Mouse (Mus musculus): ENCODE results near the gene Slc31a1. TPM values are rescaled to one million over a fixed set of nuclear protein-coding genes. Genes with fewer than 3 reads are reported as not detected.

Slc31a1 gene
- polyA plus RNA-seq, 1 experiment from 2014 or later: 41.2 TPM

GRCm38 (mm10) chr4:62383207-62383606 lies 22.7 kb downstream of the Slc31a1 start:
- Histone ChIP-seq H3K9me3 (ENCODE audit: control insufficient read depth, low read depth, low read length) (no peaks in the 10 kb centered on the region), H3K36me3 (ENCODE audit: control insufficient read depth, insufficient read depth, low read length) (peaks cover 9% of the 10 kb centered on the region), H3K9ac (replicated peaks; ENCODE audit: low read depth, low read length) (no peak overlapping the region), H3K4me1 (ENCODE audit: control insufficient read depth, insufficient read depth, low read length) (no peaks in the 10 kb centered on the region), H3K27me3 (ENCODE audit: control insufficient read depth, insufficient read depth, low read length) (no peaks in the 10 kb centered on the region), H3K4me2 (replicated peaks; ENCODE audit: low read depth, low read length) (no peak overlapping the region), H3K4me3 (ENCODE audit: low read depth, low read length) (no peak overlapping the region), H3K27ac (ENCODE audit: low read length) (no peak overlapping the region)
- no peak for ATAC-seq (ENCODE audit: insufficient number of reproducible peaks, insufficient read depth, low FRiP score, low read depth)
- WGBS: 86% methylated on average over 6 of the region's 6 CpGs

- Histone ChIP-seq H3K4me3 (ENCODE audit: low read depth, low read length) (no peak overlapping the region), H3K9me3 (ENCODE audit: control insufficient read depth, low read depth, low read length) (no peaks in the 10 kb centered on the region), H3K4me2 (replicated peaks; ENCODE audit: low read depth, low read length) (no peak overlapping the region), H3K9ac (replicated peaks; ENCODE audit: low read depth, low read length) (no peak overlapping the region), H3K27ac (ENCODE audit: low read length) (no peak overlapping the region), H3K4me1 (ENCODE audit: control insufficient read depth, insufficient read depth, low read length) (no peaks in the 10 kb centered on the region), H3K27me3 (ENCODE audit: control insufficient read depth, insufficient read depth, low read length) (no peaks in the 10 kb centered on the region), H3K36me3 (ENCODE audit: control insufficient read depth, insufficient read depth, low read length) (peaks cover 15% of the 10 kb centered on the region)
- WGBS: 57% methylated on average over 7 of the region's 7 CpGs
- no peak for ATAC-seq (ENCODE audit: insufficient number of reproducible peaks, insufficient read depth, low FRiP score, low read depth)
Observed at GRCm38 (mm10) chr4:62383752-62384151, 23.2 kb downstream of the Slc31a1 start.

- no peaks in the 10 kb centered on the region for H3K9me3 ChIP-seq (ENCODE audit: control insufficient read depth, low read depth, low read length)
- H3K4me1 ChIP-seq (ENCODE audit: control insufficient read depth, insufficient read depth, low read length): no peaks in the 10 kb centered on the region
- no peak overlapping the region for H3K9ac ChIP-seq (replicated peaks; ENCODE audit: low read depth, low read length)
- no peak overlapping the region for H3K4me2 ChIP-seq (replicated peaks; ENCODE audit: low read depth, low read length)
- H3K36me3 ChIP-seq (ENCODE audit: control insufficient read depth, insufficient read depth, low read length): peaks cover 18% of the 10 kb centered on the region
- H3K27ac ChIP-seq (ENCODE audit: low read length): no peak overlapping the region
- 61% methylated on average over 1 of the region's 1 CpGs for WGBS
- no peaks in the 10 kb centered on the region for H3K27me3 ChIP-seq (ENCODE audit: control insufficient read depth, insufficient read depth, low read length)
- no peak overlapping the region for H3K4me3 ChIP-seq (ENCODE audit: low read depth, low read length)
- no peak for ATAC-seq (ENCODE audit: insufficient number of reproducible peaks, insufficient read depth, low FRiP score, low read depth)
Observed at GRCm38 (mm10) chr4:62384159-62384558, 23.6 kb downstream of the Slc31a1 start.

- 91% methylated on average over 7 of the region's 7 CpGs for WGBS
- no peak overlapping the region for H3K27ac ChIP-seq (ENCODE audit: low read length)
- no peak overlapping the region for H3K9ac ChIP-seq (replicated peaks; ENCODE audit: low read depth, low read length)
- no peaks in the 10 kb centered on the region for H3K9me3 ChIP-seq (ENCODE audit: control insufficient read depth, low read depth, low read length)
- ATAC-seq (ENCODE audit: insufficient number of reproducible peaks, insufficient read depth, low FRiP score, low read depth): no peak
- H3K4me1 ChIP-seq (ENCODE audit: control insufficient read depth, insufficient read depth, low read length): no peaks in the 10 kb centered on the region
- no peaks in the 10 kb centered on the region for H3K27me3 ChIP-seq (ENCODE audit: control insufficient read depth, insufficient read depth, low read length)
- no peak overlapping the region for H3K4me3 ChIP-seq (ENCODE audit: low read depth, low read length)
- H3K36me3 ChIP-seq (ENCODE audit: control insufficient read depth, insufficient read depth, low read length): peaks cover 25% of the 10 kb centered on the region
- no peak overlapping the region for H3K4me2 ChIP-seq (replicated peaks; ENCODE audit: low read depth, low read length)
Observed at GRCm38 (mm10) chr4:62385439-62385838, 24.9 kb downstream of the Slc31a1 start.

- Histone ChIP-seq H3K4me1 (ENCODE audit: control insufficient read depth, insufficient read depth, low read length) (no peaks in the 10 kb centered on the region), H3K4me2 (replicated peaks; ENCODE audit: low read depth, low read length) (no peak overlapping the region), H3K9me3 (ENCODE audit: control insufficient read depth, low read depth, low read length) (no peaks in the 10 kb centered on the region), H3K27ac (ENCODE audit: low read length) (no peak overlapping the region), H3K9ac (replicated peaks; ENCODE audit: low read depth, low read length) (no peak overlapping the region), H3K4me3 (ENCODE audit: low read depth, low read length) (no peak overlapping the region), H3K27me3 (ENCODE audit: control insufficient read depth, insufficient read depth, low read length) (no peaks in the 10 kb centered on the region), H3K36me3 (ENCODE audit: control insufficient read depth, insufficient read depth, low read length) (peaks cover 43% of the 10 kb centered on the region)
- ATAC-seq (ENCODE audit: insufficient number of reproducible peaks, insufficient read depth, low FRiP score, low read depth): no peak
- 78% methylated on average over 5 of the region's 5 CpGs for WGBS
Observed at GRCm38 (mm10) chr4:62389592-62390512, 29.3 kb downstream of the Slc31a1 start.

GRCm38 (mm10) chr4:62391892-62392291 lies 31.4 kb downstream of the Slc31a1 start:
- no peak overlapping the region for H3K4me2 ChIP-seq (replicated peaks; ENCODE audit: low read depth, low read length)
- no peak overlapping the region for H3K9ac ChIP-seq (replicated peaks; ENCODE audit: low read depth, low read length)
- no peak overlapping the region for H3K27ac ChIP-seq (ENCODE audit: low read length)
- WGBS: 82% methylated on average over 7 of the region's 7 CpGs
- no peaks in the 10 kb centered on the region for H3K9me3 ChIP-seq (ENCODE audit: control insufficient read depth, low read depth, low read length)
- H3K4me3 ChIP-seq (ENCODE audit: low read depth, low read length): no peak overlapping the region
- ATAC-seq (ENCODE audit: insufficient number of reproducible peaks, insufficient read depth, low FRiP score, low read depth): no peak
- peaks cover 53% of the 10 kb centered on the region for H3K36me3 ChIP-seq (ENCODE audit: control insufficient read depth, insufficient read depth, low read length)
- no peaks in the 10 kb centered on the region for H3K27me3 ChIP-seq (ENCODE audit: control insufficient read depth, insufficient read depth, low read length)
- no peaks in the 10 kb centered on the region for H3K4me1 ChIP-seq (ENCODE audit: control insufficient read depth, insufficient read depth, low read length)

- no peaks in the 10 kb centered on the region for H3K9me3 ChIP-seq (ENCODE audit: control insufficient read depth, low read depth, low read length)
- H3K9ac ChIP-seq (replicated peaks; ENCODE audit: low read depth, low read length): no peak overlapping the region
- H3K4me3 ChIP-seq (ENCODE audit: low read depth, low read length): no peak overlapping the region
- H3K4me1 ChIP-seq (ENCODE audit: control insufficient read depth, insufficient read depth, low read length): no peaks in the 10 kb centered on the region
- H3K36me3 ChIP-seq (ENCODE audit: control insufficient read depth, insufficient read depth, low read length): peaks cover 59% of the 10 kb centered on the region
- no peak overlapping the region for H3K4me2 ChIP-seq (replicated peaks; ENCODE audit: low read depth, low read length)
- no peak for ATAC-seq (ENCODE audit: insufficient number of reproducible peaks, insufficient read depth, low FRiP score, low read depth)
- no peak overlapping the region for H3K27ac ChIP-seq (ENCODE audit: low read length)
- 73% methylated on average over 6 of the region's 6 CpGs for WGBS
- no peaks in the 10 kb centered on the region for H3K27me3 ChIP-seq (ENCODE audit: control insufficient read depth, insufficient read depth, low read length)
Observed at GRCm38 (mm10) chr4:62393459-62393858, 32.9 kb downstream of the Slc31a1 start.

- Histone ChIP-seq H3K9ac (replicated peaks; ENCODE audit: low read depth, low read length) (no peak overlapping the region), H3K4me2 (replicated peaks; ENCODE audit: low read depth, low read length) (no peak overlapping the region), H3K27me3 (ENCODE audit: control insufficient read depth, insufficient read depth, low read length) (no peaks in the 10 kb centered on the region), H3K4me3 (ENCODE audit: low read depth, low read length) (no peak overlapping the region), H3K4me1 (ENCODE audit: control insufficient read depth, insufficient read depth, low read length) (no peaks in the 10 kb centered on the region), H3K27ac (ENCODE audit: low read length) (no peak overlapping the region), H3K9me3 (ENCODE audit: control insufficient read depth, low read depth, low read length) (no peaks in the 10 kb centered on the region), H3K36me3 (ENCODE audit: control insufficient read depth, insufficient read depth, low read length) (peaks cover 65% of the 10 kb centered on the region)
- no peak for ATAC-seq (ENCODE audit: insufficient number of reproducible peaks, insufficient read depth, low FRiP score, low read depth)
- 90% methylated on average over 1 of the region's 1 CpGs for WGBS
Observed at GRCm38 (mm10) chr4:62395806-62396205, 35.3 kb downstream of the Slc31a1 start.

Measured in stomach, embryonic 14.5 days (tissue).